Mouse (Mus musculus): ENCODE data around the gene Slc25a39. TPM values are rescaled to one million over a fixed set of nuclear protein-coding genes. Genes with fewer than 3 reads are reported as not detected.
"Not testable (repeated sequence)": the region's sequence is repeated elsewhere in the genome, so short reads cannot be mapped to it uniquely, and the experiment has no call there.

The Slc25a39 gene
- polyA plus RNA-seq, 1 experiment from 2014 or later, result 144 TPM

DNA sequence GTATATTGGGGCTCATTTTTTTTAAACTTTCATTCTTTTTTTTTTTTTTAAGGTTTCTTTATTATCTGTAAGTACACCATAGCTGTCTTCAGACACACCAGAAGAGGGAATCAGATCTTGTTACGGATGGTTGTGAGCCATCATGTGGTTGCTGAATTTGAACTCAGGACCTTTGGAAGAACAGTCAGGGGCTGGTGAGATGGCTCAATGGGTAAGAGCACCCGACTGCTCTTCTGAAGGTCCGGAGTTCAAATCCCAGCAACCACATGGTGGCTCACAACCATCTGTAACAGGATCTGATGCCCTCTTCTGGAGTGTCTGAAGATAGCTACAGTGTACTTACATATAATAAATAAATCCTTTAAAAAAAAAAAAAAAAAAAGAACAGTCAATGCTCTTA is 2.6 kb upstream of the Slc25a39 start:
- not testable (repeated sequence) for H3K4me2 ChIP-seq (ENCODE audit: low read length); H3K4me3 ChIP-seq (replicated peaks; ENCODE audit: low read depth, low read length); DNase-seq; H3K27me3 ChIP-seq (ENCODE audit: control insufficient read depth, insufficient read depth, low read length); H3K36me3 ChIP-seq (ENCODE audit: control insufficient read depth, insufficient read depth, low read length); ATAC-seq (ENCODE audit: low FRiP score, low TSS enrichment); H3K9ac ChIP-seq (replicated peaks; ENCODE audit: low read length); H3K27ac ChIP-seq (replicated peaks; ENCODE audit: low read depth, low read length); H3K9me3 ChIP-seq (ENCODE audit: control insufficient read depth, low read length)
- peaks cover 16% of the 10 kb centered on the region for H3K4me1 ChIP-seq (ENCODE audit: control insufficient read depth, insufficient read depth, low read length)
- 93% methylated on average over 3 of the region's 3 CpGs for WGBS

DNA sequence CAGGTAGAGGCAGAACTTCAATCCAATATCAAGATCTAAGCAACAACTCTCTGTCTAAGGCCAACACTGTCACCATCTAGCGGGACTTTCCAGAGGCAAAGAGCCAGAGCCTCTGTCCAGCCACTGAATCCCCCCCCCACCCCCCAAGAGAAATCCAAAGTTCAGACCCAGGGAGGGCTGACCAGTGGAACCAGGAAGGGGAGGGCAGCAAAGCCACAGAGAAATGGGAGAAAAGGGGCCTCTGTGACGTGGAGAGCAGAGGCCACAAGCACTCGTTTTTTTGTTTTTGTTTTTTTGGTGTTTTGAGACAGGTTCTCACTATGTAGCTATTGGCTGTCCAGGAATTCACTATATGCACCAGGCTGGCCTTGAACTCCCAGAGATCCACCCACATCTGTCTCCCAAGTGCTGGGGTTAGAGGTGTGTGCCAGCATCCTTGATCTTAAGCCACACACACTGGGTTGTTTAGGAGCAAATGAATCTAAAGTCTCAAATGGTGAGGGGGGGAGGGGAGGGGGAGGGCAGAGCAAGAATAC is 2.1 kb upstream of the Slc25a39 start:
- Histone ChIP-seq H3K4me2 (ENCODE audit: low read length) (no peak overlapping the region), H3K36me3 (ENCODE audit: control insufficient read depth, insufficient read depth, low read length) (no peaks in the 10 kb centered on the region; the same call in 1 of the 2 replicates), H3K9ac (replicated peaks; ENCODE audit: low read length) (no peak overlapping the region), H3K27me3 (ENCODE audit: control insufficient read depth, insufficient read depth, low read length) (no peaks in the 10 kb centered on the region), H3K4me1 (ENCODE audit: control insufficient read depth, insufficient read depth, low read length) (peaks cover 19% of the 10 kb centered on the region), H3K4me3 (replicated peaks; ENCODE audit: low read depth, low read length) (no peak overlapping the region), H3K9me3 (ENCODE audit: control insufficient read depth, low read length) (no peaks in the 10 kb centered on the region), H3K27ac (replicated peaks; ENCODE audit: low read depth, low read length) (no peak overlapping the region)
- no peak for ATAC-seq (ENCODE audit: low FRiP score, low TSS enrichment)
- WGBS, result 84% methylated on average over 3 of the region's 3 CpGs
- DNase-seq, result no peak

- no peak for DNase-seq
- Histone ChIP-seq H3K4me3 (replicated peaks; ENCODE audit: low read depth, low read length) (peak overlapping the region; percentile 79), H3K36me3 (ENCODE audit: control insufficient read depth, insufficient read depth, low read length) (peaks cover 1% of the 10 kb centered on the region; the same call in 1 of the 2 replicates), H3K9ac (replicated peaks; ENCODE audit: low read length) (no peak overlapping the region), H3K9me3 (ENCODE audit: control insufficient read depth, low read length) (no peaks in the 10 kb centered on the region), H3K27ac (replicated peaks; ENCODE audit: low read depth, low read length) (0 out of 2 replicates have a peak overlapping the region, but pooled peaks have one; percentile 52), H3K27me3 (ENCODE audit: control insufficient read depth, insufficient read depth, low read length) (no peaks in the 10 kb centered on the region), H3K4me2 (ENCODE audit: low read length) (peak overlapping the region; percentile 79), H3K4me1 (ENCODE audit: control insufficient read depth, insufficient read depth, low read length) (peaks cover 21% of the 10 kb centered on the region)
- no peak for ATAC-seq (ENCODE audit: low FRiP score, low TSS enrichment)
- 47% methylated on average over 15 of the region's 15 CpGs for WGBS
Measured at GRCm38 (mm10) chr11:102408888-102409794, 1.4 kb upstream of the Slc25a39 start.

GRCm38 (mm10) chr11:102408344-102408876 is 664 bp upstream of the Slc25a39 start:
- Histone ChIP-seq H3K9ac (replicated peaks; ENCODE audit: low read length) (0 out of 2 replicates have a peak overlapping the region, but pooled peaks have one; percentile 80), H3K27me3 (ENCODE audit: control insufficient read depth, insufficient read depth, low read length) (no peaks in the 10 kb centered on the region), H3K4me1 (ENCODE audit: control insufficient read depth, insufficient read depth, low read length) (peaks cover 21% of the 10 kb centered on the region), H3K9me3 (ENCODE audit: control insufficient read depth, low read length) (no peaks in the 10 kb centered on the region), H3K36me3 (ENCODE audit: control insufficient read depth, insufficient read depth, low read length) (peaks cover 9% of the 10 kb centered on the region), H3K27ac (replicated peaks; ENCODE audit: low read depth, low read length) (peak overlapping the region; percentile 84; the same call in 1 of the 2 replicates), H3K4me3 (replicated peaks; ENCODE audit: low read depth, low read length) (peak overlapping the region; percentile 79), H3K4me2 (ENCODE audit: low read length) (peak overlapping the region; percentile 79)
- peak; percentile 92 for ATAC-seq (ENCODE audit: low FRiP score, low TSS enrichment)
- DNase-seq, result peak; percentile 99
- WGBS, result under 1% methylated on average over 32 of the region's 32 CpGs

- ATAC-seq (ENCODE audit: low FRiP score, low TSS enrichment), result peak; percentile 71
- WGBS, result under 1% methylated on average over 83 of the region's 85 CpGs
- Histone ChIP-seq H3K9me3 (ENCODE audit: control insufficient read depth, low read length) (no peaks in the 10 kb centered on the region), H3K4me1 (ENCODE audit: control insufficient read depth, insufficient read depth, low read length) (peaks cover 21% of the 10 kb centered on the region), H3K4me3 (replicated peaks; ENCODE audit: low read depth, low read length) (peak overlapping the region; percentile 79), H3K4me2 (ENCODE audit: low read length) (peak overlapping the region; percentile 79), H3K9ac (replicated peaks; ENCODE audit: low read length) (peak overlapping the region; percentile 80), H3K36me3 (ENCODE audit: control insufficient read depth, insufficient read depth, low read length) (peaks cover 21% of the 10 kb centered on the region), H3K27ac (replicated peaks; ENCODE audit: low read depth, low read length) (peak overlapping the region; percentile 84), H3K27me3 (ENCODE audit: control insufficient read depth, insufficient read depth, low read length) (no peaks in the 10 kb centered on the region)
- DNase-seq, result peak; percentile 95
Measured at GRCm38 (mm10) chr11:102406900-102407833, 579 bp downstream of the Slc25a39 start.

GRCm38 (mm10) chr11:102406401-102406800 is 1.3 kb downstream of the Slc25a39 start:
- no peak for ATAC-seq (ENCODE audit: low FRiP score, low TSS enrichment)
- WGBS, result 6% methylated on average over 3 of the region's 3 CpGs
- Histone ChIP-seq H3K27ac (replicated peaks; ENCODE audit: low read depth, low read length) (peak overlapping the region; percentile 84), H3K4me3 (replicated peaks; ENCODE audit: low read depth, low read length) (peak overlapping the region; percentile 79), H3K4me2 (ENCODE audit: low read length) (peak overlapping the region; percentile 79), H3K36me3 (ENCODE audit: control insufficient read depth, insufficient read depth, low read length) (peaks cover 29% of the 10 kb centered on the region), H3K27me3 (ENCODE audit: control insufficient read depth, insufficient read depth, low read length) (no peaks in the 10 kb centered on the region), H3K9ac (replicated peaks; ENCODE audit: low read length) (peak overlapping the region; percentile 80), H3K4me1 (ENCODE audit: control insufficient read depth, insufficient read depth, low read length) (peaks cover 21% of the 10 kb centered on the region), H3K9me3 (ENCODE audit: control insufficient read depth, low read length) (no peaks in the 10 kb centered on the region)
- DNase-seq, result no peak

DNA sequence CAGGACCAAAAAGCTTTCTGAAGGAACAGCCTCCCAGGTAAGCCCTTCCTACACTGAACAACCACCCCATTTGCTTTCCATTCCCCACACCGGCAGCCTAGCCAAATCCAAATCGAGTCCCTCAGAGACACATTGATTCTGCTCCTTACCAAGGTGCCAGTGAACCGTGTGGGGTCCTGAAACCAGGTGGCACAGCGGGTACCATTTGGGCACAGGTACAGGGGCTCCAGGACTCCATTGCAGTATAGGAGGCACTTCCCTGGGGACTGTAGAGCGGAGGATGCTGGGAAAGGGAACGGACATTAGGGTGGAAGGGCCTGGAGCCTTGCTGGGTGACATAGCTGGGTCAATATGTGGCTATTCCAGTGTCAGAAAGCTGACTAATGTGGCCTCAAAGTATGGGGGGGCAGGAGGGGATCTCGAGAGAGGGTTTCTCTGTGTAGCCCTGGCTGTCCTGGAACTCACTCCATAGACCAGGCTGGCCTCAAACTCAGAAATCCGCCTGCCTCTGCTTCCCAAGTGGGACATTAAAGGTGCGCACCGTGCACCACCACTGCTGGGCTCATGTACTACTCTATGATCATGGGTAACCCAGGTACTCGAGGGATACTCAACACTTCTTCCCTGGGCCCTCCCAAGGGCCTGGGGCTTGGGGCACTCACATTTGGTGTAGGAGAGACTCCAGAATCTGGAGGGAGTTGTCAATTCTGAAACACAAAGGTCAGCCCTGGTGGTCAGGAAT is 2.0 kb downstream of the Slc25a39 start:
- no peak overlapping the region for H3K27ac ChIP-seq (replicated peaks; ENCODE audit: low read depth, low read length)
- H3K36me3 ChIP-seq (ENCODE audit: control insufficient read depth, insufficient read depth, low read length), result peaks cover 36% of the 10 kb centered on the region
- DNase-seq (no peak), ATAC-seq (ENCODE audit: low FRiP score, low TSS enrichment) (no peak)
- WGBS, result 89% methylated on average over 11 of the region's 11 CpGs
- H3K4me3 ChIP-seq (replicated peaks; ENCODE audit: low read depth, low read length), result peak overlapping the region; percentile 79
- no peaks in the 10 kb centered on the region for H3K9me3 ChIP-seq (ENCODE audit: control insufficient read depth, low read length)
- H3K27me3 ChIP-seq (ENCODE audit: control insufficient read depth, insufficient read depth, low read length), result no peaks in the 10 kb centered on the region
- peaks cover 21% of the 10 kb centered on the region for H3K4me1 ChIP-seq (ENCODE audit: control insufficient read depth, insufficient read depth, low read length)
- H3K4me2 ChIP-seq (ENCODE audit: low read length), result peak overlapping the region; percentile 79
- peak overlapping the region; percentile 80; the same call in 1 of the 2 replicates for H3K9ac ChIP-seq (replicated peaks; ENCODE audit: low read length)
